Mouse (Mus musculus): ENCODE data around the gene Snx29. TPM values are rescaled to one million over a fixed set of nuclear protein-coding genes. Genes with fewer than 3 reads are reported as not detected.

Gene Snx29
- polyA plus RNA-seq, 1 experiment from 2014 or later = 16.0 TPM

- Histone ChIP-seq H3K9ac (no peak overlapping the region), H3K4me1 (no peaks in the 10 kb centered on the region), H3K36me3 (no peaks in the 10 kb centered on the region), H3K27me3 (no peaks in the 10 kb centered on the region), H3K9me3 (no peaks in the 10 kb centered on the region), H3K27ac (no peak overlapping the region), H3K4me3 (no peak overlapping the region), H3K4me2 (replicated peaks) (no peak overlapping the region)
- 86% methylated on average over 7 of the region's 7 CpGs for WGBS
- ATAC-seq (ENCODE audit: insufficient number of reproducible peaks, insufficient read depth, low FRiP score, low TSS enrichment) = no peak
Observed at GRCm38 (mm10) chr16:11742351-11742750, 419.6 kb downstream of the Snx29 start.

- H3K27me3 ChIP-seq = no peaks in the 10 kb centered on the region
- no peak for ATAC-seq (ENCODE audit: insufficient number of reproducible peaks, insufficient read depth, low FRiP score, low TSS enrichment)
- H3K27ac ChIP-seq = no peak overlapping the region
- no peaks in the 10 kb centered on the region for H3K9me3 ChIP-seq
- no peaks in the 10 kb centered on the region for H3K4me1 ChIP-seq
- no peak overlapping the region for H3K9ac ChIP-seq
- no peaks in the 10 kb centered on the region for H3K36me3 ChIP-seq
- WGBS = 56% methylated on average over 3 of the region's 3 CpGs
- no peak overlapping the region for H3K4me2 ChIP-seq (replicated peaks)
- no peak overlapping the region for H3K4me3 ChIP-seq
Observed at GRCm38 (mm10) chr16:11743013-11743412, 420.3 kb downstream of the Snx29 start.

- WGBS = 76% methylated on average over 4 of the region's 4 CpGs
- H3K4me3 ChIP-seq = no peak overlapping the region
- H3K27me3 ChIP-seq = no peaks in the 10 kb centered on the region
- ATAC-seq (ENCODE audit: insufficient number of reproducible peaks, insufficient read depth, low FRiP score, low TSS enrichment) = no peak
- no peak overlapping the region for H3K4me2 ChIP-seq (replicated peaks)
- no peaks in the 10 kb centered on the region for H3K36me3 ChIP-seq
- H3K4me1 ChIP-seq = no peaks in the 10 kb centered on the region
- no peak overlapping the region for H3K27ac ChIP-seq
- no peaks in the 10 kb centered on the region for H3K9me3 ChIP-seq
- H3K9ac ChIP-seq = no peak overlapping the region
Observed at GRCm38 (mm10) chr16:11743724-11744123, 421.0 kb downstream of the Snx29 start.

DNA sequence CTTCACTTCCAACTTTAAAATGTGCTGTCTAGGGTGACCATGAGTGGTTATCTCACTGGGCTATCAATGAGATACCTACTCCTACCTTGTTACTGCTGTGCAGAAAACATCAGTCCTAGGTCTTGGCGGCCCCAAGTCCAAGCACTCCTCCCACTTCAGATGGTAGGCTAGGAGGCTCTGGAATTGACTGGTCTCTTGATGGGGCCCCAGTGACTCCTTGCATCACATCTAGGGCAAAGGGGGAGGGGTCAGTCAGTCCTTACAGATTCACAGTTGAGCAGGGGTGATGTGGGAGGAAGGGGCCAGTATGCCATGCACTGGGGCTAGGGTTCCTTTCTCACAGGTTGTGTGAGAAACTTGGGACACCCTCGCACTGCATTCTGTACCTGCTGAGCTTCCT, 423.3 kb downstream of the Snx29 start:
- no peak for ATAC-seq (ENCODE audit: insufficient number of reproducible peaks, insufficient read depth, low FRiP score, low TSS enrichment)
- no peaks in the 10 kb centered on the region for H3K27me3 ChIP-seq
- H3K9me3 ChIP-seq = no peaks in the 10 kb centered on the region
- no peak overlapping the region for H3K27ac ChIP-seq
- 93% methylated on average over 2 of the region's 2 CpGs for WGBS
- no peak overlapping the region for H3K4me3 ChIP-seq
- H3K9ac ChIP-seq = no peak overlapping the region
- H3K4me2 ChIP-seq (replicated peaks) = no peak overlapping the region
- no peaks in the 10 kb centered on the region for H3K4me1 ChIP-seq
- no peaks in the 10 kb centered on the region for H3K36me3 ChIP-seq

DNA sequence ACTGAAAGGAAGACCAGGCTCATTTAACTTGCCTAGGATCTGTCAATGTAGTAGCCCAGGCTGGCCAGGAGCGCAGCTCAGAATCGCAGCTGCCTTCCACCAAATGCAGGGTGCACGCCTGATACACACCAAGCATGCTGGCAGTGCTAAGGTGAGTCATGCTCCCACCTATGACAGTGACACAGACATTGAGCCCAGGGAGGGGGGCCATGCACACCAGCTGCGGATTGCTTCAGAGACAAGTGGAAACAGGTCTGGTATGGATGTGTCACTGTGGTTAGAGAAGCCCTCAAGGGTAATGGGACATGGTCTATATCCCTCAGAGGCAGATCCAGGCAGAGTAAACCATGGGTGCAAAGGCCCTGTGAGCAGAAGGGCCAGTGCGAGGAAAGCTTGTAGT, 425.2 kb downstream of the Snx29 start:
- H3K4me2 ChIP-seq (replicated peaks) = no peak overlapping the region
- no peaks in the 10 kb centered on the region for H3K9me3 ChIP-seq
- no peak overlapping the region for H3K27ac ChIP-seq
- H3K36me3 ChIP-seq = no peaks in the 10 kb centered on the region
- no peaks in the 10 kb centered on the region for H3K27me3 ChIP-seq
- ATAC-seq (ENCODE audit: insufficient number of reproducible peaks, insufficient read depth, low FRiP score, low TSS enrichment) = no peak
- H3K9ac ChIP-seq = no peak overlapping the region
- H3K4me3 ChIP-seq = no peak overlapping the region
- WGBS = 88% methylated on average over 5 of the region's 5 CpGs
- no peaks in the 10 kb centered on the region for H3K4me1 ChIP-seq

DNA sequence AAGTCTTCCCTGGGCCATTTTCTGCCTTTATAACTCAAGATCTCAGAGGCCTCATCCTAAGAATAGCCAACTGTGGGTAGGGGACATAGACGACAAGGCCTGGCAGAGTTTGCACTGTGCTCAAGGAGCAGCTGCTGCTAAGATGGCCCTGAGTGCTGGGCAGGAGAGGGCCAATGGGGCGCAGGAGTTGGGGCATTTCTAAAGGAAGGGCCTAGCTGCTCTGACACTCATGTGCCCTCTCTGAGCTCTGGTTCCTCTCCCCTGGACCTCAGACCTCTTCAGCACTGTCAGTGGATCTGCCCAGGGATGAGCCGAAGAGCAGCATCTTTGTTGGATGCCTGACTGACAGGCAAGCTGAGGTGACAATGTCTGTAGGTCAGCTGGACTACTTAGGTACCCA, 426.4 kb downstream of the Snx29 start:
- H3K4me3 ChIP-seq = no peak overlapping the region
- ATAC-seq (ENCODE audit: insufficient number of reproducible peaks, insufficient read depth, low FRiP score, low TSS enrichment) = no peak
- no peaks in the 10 kb centered on the region for H3K27me3 ChIP-seq
- WGBS = 86% methylated on average over 3 of the region's 3 CpGs
- no peak overlapping the region for H3K27ac ChIP-seq
- no peaks in the 10 kb centered on the region for H3K36me3 ChIP-seq
- no peak overlapping the region for H3K4me2 ChIP-seq (replicated peaks)
- H3K4me1 ChIP-seq = no peaks in the 10 kb centered on the region
- no peaks in the 10 kb centered on the region for H3K9me3 ChIP-seq
- no peak overlapping the region for H3K9ac ChIP-seq

GRCm38 (mm10) chr16:11750605-11751004, 427.9 kb downstream of the Snx29 start:
- Histone ChIP-seq H3K4me2 (replicated peaks) (no peak overlapping the region), H3K4me3 (no peak overlapping the region), H3K27me3 (no peaks in the 10 kb centered on the region), H3K4me1 (no peaks in the 10 kb centered on the region), H3K9ac (no peak overlapping the region), H3K9me3 (no peaks in the 10 kb centered on the region), H3K36me3 (no peaks in the 10 kb centered on the region), H3K27ac (no peak overlapping the region)
- ATAC-seq (ENCODE audit: insufficient number of reproducible peaks, insufficient read depth, low FRiP score, low TSS enrichment) = no peak

- no peak overlapping the region for H3K4me3 ChIP-seq
- ATAC-seq (ENCODE audit: insufficient number of reproducible peaks, insufficient read depth, low FRiP score, low TSS enrichment) = no peak
Observed at GRCm38 (mm10) chr16:11752557-11752956, 429.8 kb downstream of the Snx29 start.

GRCm38 (mm10) chr16:11753466-11753865, 430.8 kb downstream of the Snx29 start:
- WGBS = 69% methylated on average over 2 of the region's 2 CpGs
- H3K4me3 ChIP-seq = no peak overlapping the region
- no peaks in the 10 kb centered on the region for H3K9me3 ChIP-seq
- H3K4me1 ChIP-seq = no peaks in the 10 kb centered on the region
- ATAC-seq (ENCODE audit: insufficient number of reproducible peaks, insufficient read depth, low FRiP score, low TSS enrichment) = no peak
- no peak overlapping the region for H3K4me2 ChIP-seq (replicated peaks)
- no peaks in the 10 kb centered on the region for H3K36me3 ChIP-seq
- H3K9ac ChIP-seq = no peak overlapping the region
- no peaks in the 10 kb centered on the region for H3K27me3 ChIP-seq
- H3K27ac ChIP-seq = no peak overlapping the region

More at GRCm38 (mm10) chr16:11752557-11752956, 429.8 kb downstream of the Snx29 start:
- Histone ChIP-seq H3K27ac (no peak overlapping the region), H3K4me1 (no peaks in the 10 kb centered on the region), H3K36me3 (no peaks in the 10 kb centered on the region), H3K4me2 (replicated peaks) (no peak overlapping the region), H3K27me3 (no peaks in the 10 kb centered on the region), H3K9me3 (no peaks in the 10 kb centered on the region), H3K9ac (no peak overlapping the region)
- WGBS = 87% methylated on average over 5 of the region's 5 CpGs

- ATAC-seq (ENCODE audit: insufficient number of reproducible peaks, insufficient read depth, low FRiP score, low TSS enrichment) = no peak
- no peaks in the 10 kb centered on the region for H3K4me1 ChIP-seq
- H3K4me2 ChIP-seq (replicated peaks) = no peak overlapping the region
- H3K36me3 ChIP-seq = no peaks in the 10 kb centered on the region
- WGBS = 94% methylated on average over 2 of the region's 2 CpGs
- H3K27me3 ChIP-seq = no peaks in the 10 kb centered on the region
- H3K9ac ChIP-seq = no peak overlapping the region
- H3K27ac ChIP-seq = no peak overlapping the region
- no peaks in the 10 kb centered on the region for H3K9me3 ChIP-seq
- H3K4me3 ChIP-seq = no peak overlapping the region
Observed at GRCm38 (mm10) chr16:11754136-11754535, 431.4 kb downstream of the Snx29 start.

GRCm38 (mm10) chr16:11755281-11756066, 432.8 kb downstream of the Snx29 start:
- Histone ChIP-seq H3K27ac (no peak overlapping the region), H3K9me3 (no peaks in the 10 kb centered on the region), H3K36me3 (no peaks in the 10 kb centered on the region), H3K27me3 (no peaks in the 10 kb centered on the region), H3K9ac (no peak overlapping the region), H3K4me2 (replicated peaks) (no peak overlapping the region), H3K4me3 (no peak overlapping the region), H3K4me1 (no peaks in the 10 kb centered on the region)
- 78% methylated on average over 9 of the region's 9 CpGs for WGBS
- no peak for ATAC-seq (ENCODE audit: insufficient number of reproducible peaks, insufficient read depth, low FRiP score, low TSS enrichment)

GRCm38 (mm10) chr16:11756598-11757245, 434.0 kb downstream of the Snx29 start:
- Histone ChIP-seq H3K4me1 (no peaks in the 10 kb centered on the region), H3K4me2 (replicated peaks) (no peak overlapping the region), H3K4me3 (no peak overlapping the region), H3K27me3 (no peaks in the 10 kb centered on the region), H3K27ac (no peak overlapping the region), H3K9ac (no peak overlapping the region), H3K9me3 (no peaks in the 10 kb centered on the region), H3K36me3 (no peaks in the 10 kb centered on the region)
- ATAC-seq (ENCODE audit: insufficient number of reproducible peaks, insufficient read depth, low FRiP score, low TSS enrichment) = no peak
- 65% methylated on average over 1 of the region's 1 CpGs for WGBS
